In genomic region chr2:94432214-94432613, GRCm38 (mm10) we compare ENCODE assay signal across 18 mouse cellular contexts. TPM values are rescaled to one million over a fixed set of nuclear protein-coding genes. Genes with fewer than 3 reads are reported as not detected.
DNase-seq lines count a peak whose midpoint lies in the region; ATAC-seq and TF ChIP-seq lines count a peak whose summit lies in the region.
"Had no signal": no experiment of that assay in that cellular context is flagged by ENCODE, and none has a peak within 500 bp of the region (broad histone marks: within the 10 kb centered on the region; RNA-seq: fewer than 3 reads in every experiment).

No protein-coding gene starts in this region.

- no peak for TF ChIP-seq EP300 in heart, adult 2 months (IDR thresholded peaks at IDR 0.05; ENCODE audit: insufficient read depth, low read depth, low read length)

- TF ChIP-seq POLR2A in heart, adult 2 months (IDR thresholded peaks at IDR 0.05; ENCODE audit: insufficient read depth, low read depth, low read length): no peak

- peaks cover 18% of the 10 kb centered on the region for H3K36me3 ChIP-seq in heart, adult 2 months (ENCODE audit: control insufficient read depth, insufficient read depth, low read length)
- peaks cover 5% of the 10 kb centered on the region; the same call in 1 of the 2 replicates for H3K36me3 ChIP-seq in intestine, embryonic 15.5 days
- H3K36me3 ChIP-seq in intestine, postnatal 0 days (ENCODE audit: control insufficient read depth, insufficient read depth): peaks cover 7% of the 10 kb centered on the region
- peaks cover 3% of the 10 kb centered on the region; the same call in 1 of the 2 replicates for H3K36me3 ChIP-seq in liver, embryonic 11.5 days (ENCODE audit: control insufficient read depth, insufficient read depth, low read length)

- no peak overlapping the region for H3K27ac ChIP-seq in heart, adult 2 months
- H3K27ac ChIP-seq in intestine, embryonic 15.5 days: no peak overlapping the region
- no peak overlapping the region for H3K27ac ChIP-seq in intestine, postnatal 0 days (ENCODE audit: low read depth, low read length)
- no peak overlapping the region for H3K27ac ChIP-seq in liver, embryonic 11.5 days (ENCODE audit: low read depth, low read length)
- H3K27ac ChIP-seq: hindbrain, embryonic 14.5 days; kidney, embryonic 15.5 days; limb, embryonic 13.5 days; lung, embryonic 15.5 days had no signal

- 0 out of 2 replicates have a peak, but pooled peaks have one; percentile 8 for ATAC-seq in intestine, embryonic 15.5 days
- ATAC-seq in intestine, postnatal 0 days: no peak
- no peak; the same call in 1 of the 2 replicates for ATAC-seq in liver, embryonic 11.5 days (replicated peaks; ENCODE audit: low FRiP score)
- no peak for ATAC-seq in granulocyte monocyte progenitor cell, adult 5-6 weeks (replicated peaks; ENCODE audit: poor library complexity, severe bottlenecking)
- ATAC-seq: forebrain, embryonic 14.5 days had no signal

- no peak overlapping the region for H3K4me3 ChIP-seq in heart, adult 2 months
- no peak overlapping the region for H3K4me3 ChIP-seq in intestine, embryonic 15.5 days (replicated peaks)
- no peak overlapping the region for H3K4me3 ChIP-seq in intestine, postnatal 0 days (ENCODE audit: low read depth, low read length)
- no peak overlapping the region for H3K4me3 ChIP-seq in liver, embryonic 11.5 days (ENCODE audit: low read depth, low read length)
- H3K4me3 ChIP-seq: kidney, embryonic 15.5 days; limb, embryonic 13.5 days; lung, embryonic 15.5 days had no signal

- intact Hi-C loops in heart, adult 2 months (cut with DNase I): no loop called here

- peak; percentile 84 for DNase-seq in heart, adult 11 months
- DNase-seq in heart, adult 2 months: no peak
- no peak for DNase-seq in liver, embryonic 11.5 days (ENCODE audit: low spot score)
- no peak for DNase-seq in adrenal gland, adult 2 months
- DNase-seq: cerebellum, adult 2 months; gastrocnemius, postnatal 10 days; kidney, postnatal 4 days; midbrain, embryonic 14.5 days; spleen, adult 18-20 months; thymus, postnatal 25 days had no signal

- WGBS in heart, adult 2 months: 26% methylated on average over 2 of the region's 2 CpGs
- 54% methylated on average over 2 of the region's 2 CpGs for whole genome bisulfite sequencing in intestine, embryonic 15.5 days
- 38% methylated on average over 2 of the region's 2 CpGs for WGBS in intestine, postnatal 0 days
- 33% methylated on average over 2 of the region's 2 CpGs for WGBS in liver, embryonic 11.5 days

- H3K79me2 ChIP-seq in heart, adult 2 months (replicated peaks; ENCODE audit: control insufficient read depth, insufficient read depth, low read length): peaks cover 18% of the 10 kb centered on the region

- H3K9ac ChIP-seq in heart, adult 2 months (ENCODE audit: low read depth, low read length): no peak overlapping the region
- H3K9ac ChIP-seq in intestine, embryonic 15.5 days: no peak overlapping the region
- no peak overlapping the region for H3K9ac ChIP-seq in intestine, postnatal 0 days (ENCODE audit: low read depth, low read length)
- H3K9ac ChIP-seq in liver, embryonic 11.5 days (ENCODE audit: low read depth, low read length): no peak overlapping the region
- H3K9ac ChIP-seq: hindbrain, embryonic 14.5 days; kidney, embryonic 15.5 days; limb, embryonic 13.5 days; lung, embryonic 15.5 days had no signal

- no peak overlapping the region for H3K4me2 ChIP-seq in intestine, embryonic 15.5 days (replicated peaks)
- H3K4me2 ChIP-seq in intestine, postnatal 0 days (replicated peaks; ENCODE audit: low read depth): no peak overlapping the region
- peak overlapping the region; percentile 31; the same call in 1 of the 2 replicates for H3K4me2 ChIP-seq in liver, embryonic 11.5 days
- H3K4me2 ChIP-seq: hindbrain, embryonic 14.5 days; kidney, embryonic 15.5 days; limb, embryonic 13.5 days; lung, embryonic 15.5 days had no signal

- no peaks in the 10 kb centered on the region for H3K9me3 ChIP-seq in intestine, embryonic 15.5 days
- no peaks in the 10 kb centered on the region for H3K9me3 ChIP-seq in intestine, postnatal 0 days (ENCODE audit: control insufficient read depth)
- no peaks in the 10 kb centered on the region for H3K9me3 ChIP-seq in liver, embryonic 11.5 days (ENCODE audit: control insufficient read depth, low read length)
- H3K9me3 ChIP-seq: kidney, embryonic 15.5 days; limb, embryonic 13.5 days; lung, embryonic 15.5 days had no signal

- TF ChIP-seq CTCF in heart, adult 2 months (IDR thresholded peaks at IDR 0.05): no peak
- no peak for TF ChIP-seq CTCF in intestine, postnatal 0 days (IDR thresholded peaks at IDR 0.05; ENCODE audit: low read depth)

- H3K27me3 ChIP-seq in heart, adult 2 months (ENCODE audit: control insufficient read depth, insufficient read depth, low read length): no peaks in the 10 kb centered on the region
- no peaks in the 10 kb centered on the region for H3K27me3 ChIP-seq in intestine, embryonic 15.5 days (replicated peaks)
- H3K27me3 ChIP-seq in intestine, postnatal 0 days (replicated peaks; ENCODE audit: control insufficient read depth, insufficient read depth, low read length): no peaks in the 10 kb centered on the region
- H3K27me3 ChIP-seq in liver, embryonic 11.5 days (replicated peaks; ENCODE audit: control insufficient read depth, insufficient read depth, low read length): no peaks in the 10 kb centered on the region
- H3K27me3 ChIP-seq: kidney, embryonic 15.5 days; limb, embryonic 13.5 days; lung, embryonic 15.5 days had no signal

- peaks cover 22% of the 10 kb centered on the region for H3K4me1 ChIP-seq in heart, adult 2 months (ENCODE audit: control insufficient read depth, insufficient read depth, low read length)
- H3K4me1 ChIP-seq in intestine, embryonic 15.5 days (replicated peaks): peaks cover 19% of the 10 kb centered on the region
- H3K4me1 ChIP-seq in intestine, postnatal 0 days (replicated peaks; ENCODE audit: control insufficient read depth, insufficient read depth, low read length): peaks cover 8% of the 10 kb centered on the region
- peaks cover 35% of the 10 kb centered on the region for H3K4me1 ChIP-seq in liver, embryonic 11.5 days (replicated peaks; ENCODE audit: control insufficient read depth, insufficient read depth, low read length)

RNA-seq across cellular contexts. Expression of gene Api5, which starts 5.7 kb away (rescaled TPM):
- total RNA-seq in heart, adult 2 months (2021): 10 to 100 TPM; 30.1 to 32.1 TPM
- polyA plus RNA-seq in heart, adult 2 months (2012; rRNA removed): 13.7 and 24.8 TPM in 2 replicates
- polyA plus RNA-seq in intestine, embryonic 15.5 days (2015; fragmentation: Nextera tagmentation; extraction: Ambion mirVana): 121 and 138 TPM in 2 replicates
- polyA plus RNA-seq in intestine, postnatal 0 days (2015; fragmentation: Nextera tagmentation; extraction: Ambion mirVana): 47.6 and 48.8 TPM in 2 replicates
- polyA plus RNA-seq in liver, embryonic 11.5 days (2014; fragmentation: Nextera tagmentation; extraction: Ambion mirVana): 173 and 204 TPM in 2 replicates
- total RNA-seq in granulocyte monocyte progenitor cell, adult 5-6 weeks (2014; fragmentation: Nextera tagmentation): 93.1 and 107 TPM in 2 replicates
- 158 and 168 TPM in 2 replicates for total RNA-seq in granulocyte monocyte progenitor cell, adult 5-6 weeks (2017)
- 10 to 100 TPM; 72.5 to 73.1 TPM for total RNA-seq in adrenal gland, adult 2 months (2021)
- 11.5 and 12.4 TPM in 2 replicates for polyA plus RNA-seq in adrenal gland, adult 2 months (2012; rRNA removed)

RNA-seq across cellular contexts. Expression of gene Ttc17, which starts 25.7 kb away (rescaled TPM):
- 10 to 100 TPM; 34.6 to 35.4 TPM for total RNA-seq in heart, adult 2 months (2021)
- 16.6 and 24.6 TPM in 2 replicates for polyA plus RNA-seq in heart, adult 2 months (2012; rRNA removed)
- polyA plus RNA-seq in intestine, embryonic 15.5 days (2015; fragmentation: Nextera tagmentation; extraction: Ambion mirVana): 13.3 and 15.8 TPM in 2 replicates
- polyA plus RNA-seq in intestine, postnatal 0 days (2015; fragmentation: Nextera tagmentation; extraction: Ambion mirVana): 9.1 and 9.7 TPM in 2 replicates
- 9.4 and 10.8 TPM in 2 replicates for polyA plus RNA-seq in liver, embryonic 11.5 days (2014; fragmentation: Nextera tagmentation; extraction: Ambion mirVana)
- total RNA-seq in granulocyte monocyte progenitor cell, adult 5-6 weeks (2014; fragmentation: Nextera tagmentation): 31.3 and 36.9 TPM in 2 replicates
- 21.2 and 33.7 TPM in 2 replicates for total RNA-seq in granulocyte monocyte progenitor cell, adult 5-6 weeks (2017)
- total RNA-seq in adrenal gland, adult 2 months (2021): 10 to 100 TPM; 31.5 to 57.4 TPM
- 14.0 and 18.0 TPM in 2 replicates for polyA plus RNA-seq in adrenal gland, adult 2 months (2012; rRNA removed)
